9 mouse cellular contexts compared by ENCODE assay signal in genomic region chr3:101408953-101409750, GRCm38 (mm10). TPM values are rescaled to one million over a fixed set of nuclear protein-coding genes. Genes with fewer than 3 reads are reported as not detected.
DNase-seq lines count a peak whose midpoint lies in the region; ATAC-seq and TF ChIP-seq lines count a peak whose summit lies in the region.
"Had no signal": no experiment of that assay in that cellular context is flagged by ENCODE, and none has a peak within 500 bp of the region (broad histone marks: within the 10 kb centered on the region; RNA-seq: fewer than 3 reads in every experiment).

No protein-coding gene starts in this region.

- H3K9me3 ChIP-seq in heart, embryonic 15.5 days (replicated peaks): no peaks in the 10 kb centered on the region
- no peaks in the 10 kb centered on the region for H3K9me3 ChIP-seq in ES-Bruce4 (replicated peaks; ENCODE audit: control insufficient read depth, insufficient read depth, low read length, poor library complexity, severe bottlenecking)
- no peaks in the 10 kb centered on the region for H3K9me3 ChIP-seq in limb, embryonic 13.5 days
- H3K9me3 ChIP-seq: liver, embryonic 15.5 days had no signal

- DNase-seq in heart, postnatal 4 days: no peak
- DNase-seq in adrenal gland, postnatal 36 days: peak; percentile 28 to 39
- DNase-seq in retina, embryonic 14.5 days (ENCODE audit: low spot score): no peak
- no peak for DNase-seq in left cerebral cortex, postnatal 10 days (ENCODE audit: extremely low spot score in 1 of 2, low spot score in 2 of 2)

- 34% methylated on average over 20 of the region's 20 CpGs for WGBS in heart, embryonic 15.5 days
- 19% methylated on average over 20 of the region's 20 CpGs for WGBS in limb, embryonic 13.5 days

- no peak overlapping the region for H3K4me3 ChIP-seq in heart, embryonic 15.5 days
- peak overlapping the region; percentile 40 for H3K4me3 ChIP-seq in ES-Bruce4 (ENCODE audit: low read depth, low read length)
- no peak overlapping the region for H3K4me3 ChIP-seq in limb, embryonic 13.5 days
- H3K4me3 ChIP-seq: liver, embryonic 15.5 days had no signal

- H3K27me3 ChIP-seq in heart, embryonic 15.5 days: no peaks in the 10 kb centered on the region
- H3K27me3 ChIP-seq in ES-Bruce4 (ENCODE audit: control insufficient read depth, insufficient read depth, low read length, poor library complexity, severe bottlenecking): no peaks in the 10 kb centered on the region
- no peaks in the 10 kb centered on the region for H3K27me3 ChIP-seq in limb, embryonic 13.5 days
- H3K27me3 ChIP-seq: liver, embryonic 15.5 days had no signal

- no peaks in the 10 kb centered on the region for H3K36me3 ChIP-seq in heart, embryonic 15.5 days
- H3K36me3 ChIP-seq in ES-Bruce4 (ENCODE audit: control insufficient read depth, insufficient read depth, low read length, poor library complexity, severe bottlenecking): no peaks in the 10 kb centered on the region
- H3K36me3 ChIP-seq in limb, embryonic 13.5 days: no peaks in the 10 kb centered on the region
- H3K36me3 ChIP-seq: liver, embryonic 15.5 days had no signal

- peak overlapping the region; percentile 62 for H3K27ac ChIP-seq in heart, embryonic 15.5 days
- H3K27ac ChIP-seq in ES-Bruce4 (ENCODE audit: insufficient read depth, low read length): peak overlapping the region; percentile 71
- H3K27ac ChIP-seq in limb, embryonic 13.5 days: peak overlapping the region; percentile 88
- H3K27ac ChIP-seq: liver, embryonic 15.5 days had no signal

- H3K4me1 ChIP-seq in heart, embryonic 15.5 days (replicated peaks): peaks cover 92% of the 10 kb centered on the region
- H3K4me1 ChIP-seq in ES-Bruce4 (ENCODE audit: control insufficient read depth, insufficient read depth, low read length): peaks cover 21% of the 10 kb centered on the region
- H3K4me1 ChIP-seq in limb, embryonic 13.5 days: peaks cover 91% of the 10 kb centered on the region

- peak; percentile 96 for TF ChIP-seq EP300 in ES-Bruce4 (IDR thresholded peaks at IDR 0.05; ENCODE audit: insufficient read depth, low read depth, low read length)

- no peak for ATAC-seq in heart, embryonic 15.5 days (replicated peaks; ENCODE audit: insufficient number of reproducible peaks, insufficient read depth, low FRiP score, low read depth)
- no peak for ATAC-seq in limb, embryonic 13.5 days (ENCODE audit: low FRiP score, low read depth)
- ATAC-seq: inflammation-experienced regulatory T-cells, adult 6 months had no signal

- no peak for TF ChIP-seq POLR2A in ES-Bruce4 (IDR thresholded peaks at IDR 0.05; ENCODE audit: insufficient read depth, low read length)

- intact Hi-C loops in left cerebral cortex, postnatal 10 days (cut with DNase I): no loop called here

- peak overlapping the region; percentile 32 for H3K4me2 ChIP-seq in heart, embryonic 15.5 days
- H3K4me2 ChIP-seq in limb, embryonic 13.5 days (replicated peaks): peak overlapping the region; percentile 50
- H3K4me2 ChIP-seq: liver, embryonic 15.5 days had no signal

- TF ChIP-seq CTCF in ES-Bruce4 (IDR thresholded peaks at IDR 0.05; ENCODE audit: low read depth, low read length): no peak

- H3K9ac ChIP-seq in heart, embryonic 15.5 days: no peak overlapping the region
- H3K9ac ChIP-seq in ES-Bruce4 (ENCODE audit: low read depth, poor library complexity, severe bottlenecking): peak overlapping the region; percentile 50
- H3K9ac ChIP-seq in limb, embryonic 13.5 days: no peak overlapping the region
- H3K9ac ChIP-seq: liver, embryonic 15.5 days had no signal

RNA-seq across cellular contexts. Expression of gene Igsf3, which starts 32.3 kb away (rescaled TPM):
- 38.0 and 45.0 TPM in 2 replicates for polyA plus RNA-seq in heart, embryonic 15.5 days (2015; fragmentation: Nextera tagmentation; extraction: Ambion mirVana)
- 10 to 100 TPM; 26.9 to 29.8 TPM for total RNA-seq in heart, postnatal 4 days (2021)
- 29.1 and 30.5 TPM in 2 replicates for polyA plus RNA-seq in ES-Bruce4 (2011; ENCODE audit: insufficient read depth, insufficient read length, low read depth, missing spikeins)
- total RNA-seq in adrenal gland, postnatal 36 days (2021): 1 to 10 TPM; 5.2 to 6.7 TPM
- 93.6 and 96.5 TPM in 2 replicates for polyA plus RNA-seq in limb, embryonic 13.5 days (2015; fragmentation: Nextera tagmentation; extraction: Ambion mirVana)
- 10 to 100 TPM; 44.7 to 46.6 TPM for total RNA-seq in left cerebral cortex, postnatal 10 days (2021)

Comparison
In these comparisons a context has a peak if more than half of its experiments do, and no peak if none do; other contexts are left out.
1. DNase-seq: peak in adrenal gland, postnatal 36 days (2 of 2); none in heart, postnatal 4 days (single experiment), retina, embryonic 14.5 days (single experiment) and left cerebral cortex, postnatal 10 days (0 of 2).
2. Peak in every context shown above with its lines, with median percentiles within 50 percentile points of each other: H3K27ac ChIP-seq.